Mouse (Mus musculus) ES-Bruce4 (cell line): Measurements from ENCODE around the gene Tti1.

ENCODE experiments used
- CTCF ChIP-seq: IDR thresholded peaks from one replicate; pipeline ENCODE4 v1.8.1; 2011; ENCODE audit warnings: low read depth, low read length
- POLR2A ChIP-seq: IDR thresholded peaks from one replicate; pipeline ENCODE4 v1.8.1; 2011; ENCODE audit warnings: low read length; ENCODE audit not compliant: insufficient read depth

GRCm38 (mm10) chr2:157932655-157933054 is 95.6 kb downstream of the Tti1 start:
- TF ChIP-seq POLR2A (no peak), CTCF (peak; percentile 8)
